Mouse (Mus musculus) MEL (cell line): Measurements from ENCODE around the gene Mtss1l. TPM values are rescaled to one million over a fixed set of nuclear protein-coding genes. Genes with fewer than 3 reads are reported as not detected.
A peak's percentile ranks its signal among the peaks of the same experiment; 100 is the strongest.

Source experiments
- DNase-seq: peaks from one replicate; pipeline ENCODE4 v3.0.0; 2011; ENCODE audit warnings: low read depth, low spot score
- H3K27ac ChIP-seq: 2 replicates; pipeline ENCODE4 v1.5.1; 2012; ENCODE audit warnings: low read depth, mild to moderate bottlenecking, control low read depth, low read length, moderate library complexity; ENCODE audit not compliant: control insufficient read depth
- H3K27me3 ChIP-seq, 2 experiments: fragments of 150-350 bp in 1 of 2; sonication (generic) in 1 of 2; 2 replicates each; pipeline ENCODE4 v1.6.1; 2012; ENCODE audit warnings: low read length in 2 of 2, mild to moderate bottlenecking in 2 of 2, improper control_type of control experiment in 1 of 2, moderate library complexity in 1 of 2; ENCODE audit not compliant: insufficient read depth in 2 of 2, control insufficient read depth in 1 of 2
- H3K36me3 ChIP-seq, 2 experiments: 2 replicates each; pipeline ENCODE4 v1.6.1; 2012 to 2014; ENCODE audit warnings: low read length in 2 of 2, improper control_type of control experiment in 1 of 2, inconsistent platforms in 1 of 2, mild to moderate bottlenecking in 1 of 2; ENCODE audit not compliant: insufficient read depth in 2 of 2, control insufficient read depth in 1 of 2
- H3K4me1 ChIP-seq, 2 experiments: fragments of 150-350 bp in 1 of 2; sonication (generic) in 1 of 2; 2 replicates each; pipeline ENCODE4 v1.6.1; 2012; ENCODE audit warnings: low read length in 2 of 2, improper control_type of control experiment in 1 of 2, mild to moderate bottlenecking in 1 of 2; ENCODE audit not compliant: insufficient read depth in 2 of 2, control insufficient read depth in 1 of 2
- H3K4me3 ChIP-seq, 2 experiments: fragments of 150-350 bp in 1 of 2; sonication (generic) in 1 of 2; 2 replicates each; pipeline ENCODE4 v1.5.1; 2012; ENCODE audit warnings: low read depth in 2 of 2, low read length in 2 of 2, mild to moderate bottlenecking in 2 of 2, moderate library complexity in 2 of 2, control low read depth in 1 of 2, improper control_type of control experiment in 1 of 2; ENCODE audit not compliant: control insufficient read depth in 1 of 2, insufficient read depth in 1 of 2
- H3K79me2 ChIP-seq: 2 replicates; pipeline ENCODE4 v1.6.1; 2012; ENCODE audit warnings: mild to moderate bottlenecking, low read length, moderate library complexity; ENCODE audit not compliant: control insufficient read depth, poor library complexity, insufficient read depth
- H3K9ac ChIP-seq: 2 replicates; pipeline ENCODE4 v1.6.1; 2012; ENCODE audit warnings: low read depth, mild to moderate bottlenecking, control low read depth, low read length, moderate library complexity; ENCODE audit not compliant: control insufficient read depth, poor library complexity, severe bottlenecking
- H3K9me3 ChIP-seq: fragments of 150-350 bp; sonication (generic); replicated peaks from 2 replicates; pipeline ENCODE4 v1.6.1; 2012; ENCODE audit warnings: mild to moderate bottlenecking, low read length, improper control_type of control experiment, moderate library complexity; ENCODE audit not compliant: insufficient read depth
- BHLHE40 ChIP-seq: IDR thresholded peaks from 2 replicates; pipeline ENCODE4 v1.6.1; 2012; ENCODE audit warnings: low read depth, mild to moderate bottlenecking, inconsistent platforms, low read length, improper control_type of control experiment, borderline replicate concordance
- E2F4 ChIP-seq: IDR thresholded peaks from 2 replicates; pipeline ENCODE4 v1.6.1; 2011; ENCODE audit warnings: low read depth, low read length, improper control_type of control experiment, borderline replicate concordance
- ELF1 ChIP-seq: IDR thresholded peaks from 2 replicates; pipeline ENCODE4 v1.6.1; 2014; ENCODE audit warnings: low read depth, mild to moderate bottlenecking, inconsistent platforms, low read length, improper control_type of control experiment, moderate library complexity
- ETS1 ChIP-seq: IDR thresholded peaks from 2 replicates; pipeline ENCODE4 v1.6.1; 2012; ENCODE audit warnings: low read depth, mild to moderate bottlenecking, inconsistent platforms, low read length, improper control_type of control experiment, moderate library complexity
- GABPA ChIP-seq: IDR thresholded peaks from 2 replicates; pipeline ENCODE4 v1.6.1; 2012; ENCODE audit warnings: low read depth, mild to moderate bottlenecking, inconsistent platforms, low read length, improper control_type of control experiment, moderate library complexity
- GATA1 ChIP-seq: IDR thresholded peaks from 2 replicates; pipeline ENCODE4 v1.6.1; 2011; ENCODE audit warnings: low read depth, low read length, improper control_type of control experiment
- KAT2A ChIP-seq: conservative IDR thresholded peaks from 2 replicates; pipeline ENCODE4 v1.6.1; 2012; ENCODE audit warnings: low read depth, low read length, improper control_type of control experiment, inconsistent platforms
- MAFK ChIP-seq: IDR thresholded peaks from 2 replicates; pipeline ENCODE4 v1.6.1; 2011; ENCODE audit warnings: low read depth, mild to moderate bottlenecking, low read length, improper control_type of control experiment, borderline replicate concordance
- MAZ ChIP-seq: IDR thresholded peaks from 2 replicates; pipeline ENCODE4 v1.6.1; 2012; ENCODE audit warnings: low read depth, mild to moderate bottlenecking, inconsistent platforms, low read length, improper control_type of control experiment
- MEF2A ChIP-seq: IDR thresholded peaks from 2 replicates; pipeline ENCODE4 v1.6.1; 2014; ENCODE audit warnings: low read depth, mild to moderate bottlenecking, inconsistent platforms, low read length, improper control_type of control experiment; ENCODE audit not compliant: poor library complexity, insufficient replicate concordance, severe bottlenecking; ENCODE audit errors: extremely low read depth
- MXI1 ChIP-seq: IDR thresholded peaks from 2 replicates; pipeline ENCODE4 v1.6.1; 2011; ENCODE audit warnings: mild to moderate bottlenecking, low read depth, low read length, improper control_type of control experiment
- MYB ChIP-seq: IDR thresholded peaks from 2 replicates; pipeline ENCODE4 v1.6.1; 2011; ENCODE audit warnings: mild to moderate bottlenecking, low read depth, low read length, improper control_type of control experiment
- MYC ChIP-seq: IDR thresholded peaks from 2 replicates; pipeline ENCODE4 v1.6.1; 2011; ENCODE audit warnings: low read depth, mild to moderate bottlenecking, low read length, improper control_type of control experiment, moderate library complexity
- NRF1 ChIP-seq: IDR thresholded peaks from 2 replicates; pipeline ENCODE4 v1.6.1; 2014; ENCODE audit warnings: low read depth, mild to moderate bottlenecking, inconsistent platforms, low read length, improper control_type of control experiment, moderate library complexity; ENCODE audit not compliant: poor library complexity, insufficient read depth, severe bottlenecking
- POLR2AphosphoS2 ChIP-seq: IDR thresholded peaks from 2 replicates; pipeline ENCODE4 v1.6.1; 2011; ENCODE audit warnings: low read length, improper control_type of control experiment
- SIN3A ChIP-seq: IDR thresholded peaks from 2 replicates; pipeline ENCODE4 v1.6.1; 2012; ENCODE audit warnings: low read length, improper control_type of control experiment, inconsistent platforms
- SMC3 ChIP-seq: IDR thresholded peaks from 2 replicates; pipeline ENCODE4 v1.6.1; 2011; ENCODE audit warnings: low read depth, low read length, improper control_type of control experiment
- TAL1 ChIP-seq: IDR thresholded peaks from 2 replicates; pipeline ENCODE4 v1.6.1; 2012; ENCODE audit warnings: mild to moderate bottlenecking, inconsistent platforms, low read length, moderate library complexity, mixed read lengths
- TCF12 ChIP-seq: IDR thresholded peaks from 2 replicates; pipeline ENCODE4 v1.6.1; 2014; ENCODE audit warnings: low read depth, mild to moderate bottlenecking, inconsistent platforms, low read length, improper control_type of control experiment, moderate library complexity
- UBTF ChIP-seq: IDR thresholded peaks from 2 replicates; pipeline ENCODE4 v1.6.1; 2012; ENCODE audit warnings: low read depth, mild to moderate bottlenecking, inconsistent platforms, low read length, improper control_type of control experiment, moderate library complexity, borderline replicate concordance; ENCODE audit not compliant: insufficient read depth
- USF1 ChIP-seq: IDR thresholded peaks from 2 replicates; pipeline ENCODE4 v1.6.1; 2014; ENCODE audit warnings: low read depth, mild to moderate bottlenecking, inconsistent platforms, low read length, improper control_type of control experiment, moderate library complexity
- USF2 ChIP-seq, 2 experiments: IDR thresholded peaks; 2 replicates each; pipeline ENCODE4 v1.6.1; 2011 to 2012; ENCODE audit warnings: improper control_type of control experiment in 2 of 2, low read length in 2 of 2, borderline replicate concordance in 1 of 2, inconsistent platforms in 1 of 2, low read depth in 1 of 2, mild to moderate bottlenecking in 1 of 2; ENCODE audit not compliant: insufficient read depth in 1 of 2
- ZKSCAN1 ChIP-seq: IDR thresholded peaks from 2 replicates; pipeline ENCODE4 v1.6.1; 2012; ENCODE audit warnings: low read depth, mild to moderate bottlenecking, inconsistent platforms, low read length, improper control_type of control experiment, moderate library complexity
- ZNF384 ChIP-seq: IDR thresholded peaks from 2 replicates; pipeline ENCODE4 v1.6.1; 2012; ENCODE audit warnings: low read depth, mild to moderate bottlenecking, inconsistent platforms, low read length, improper control_type of control experiment
- polyA plus RNA-seq, 2 experiments: library from polyadenylated mRNA; stranded (reverse) in 1 of 2; unstranded in 1 of 2; fragments of >175 nt in 1 of 2; fragments of >200 nt in 1 of 2; gene quantifications; 2 replicates each; pipeline versions ENCODE4 v1.2.1 to v1.2.4; 2012; ENCODE audit warnings: low replicate concordance in 2 of 2, low read depth in 1 of 2; ENCODE audit not compliant: insufficient read length in 2 of 2, insufficient read depth in 1 of 2, missing spikeins in 1 of 2
- total RNA-seq: library from RNA; depleted of rRNA; stranded (reverse); fragments of 300-350 nt; gene quantifications from 2 replicates; pipeline ENCODE4 v1.2.3, GENCODE M21; 2012

Gene Mtss1l
- total and polyA plus RNA-seq, 3 experiments, result 1.2 to 4.3 TPM; not detected in 1

DNA sequence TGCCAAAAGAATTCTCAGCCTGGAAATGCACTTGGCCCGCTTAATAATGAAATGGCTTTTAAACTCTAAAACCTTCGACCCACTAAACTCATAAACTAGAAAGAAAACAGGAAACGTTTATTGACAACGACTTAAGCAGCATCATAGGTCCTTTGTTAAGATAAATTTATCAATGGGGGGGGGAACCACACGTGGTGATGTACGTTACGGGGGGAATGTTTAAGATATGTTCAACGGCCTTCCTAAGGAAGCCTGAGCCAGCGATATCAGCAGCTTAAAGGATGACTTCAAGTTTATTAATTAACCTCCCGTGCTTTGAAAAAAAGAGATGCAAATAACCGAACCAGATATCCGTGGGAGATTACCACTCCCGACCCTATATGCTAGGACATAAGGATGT lies 29.0 kb downstream of the Mtss1l start (continued):
- TF ChIP-seq BHLHE40, result no peak
- TF ChIP-seq ZNF384, result 0 out of 2 replicates have a peak, but pooled peaks have one; percentile 31
- TF ChIP-seq KAT2A, result no peak
- TF ChIP-seq ETS1, result peak; percentile 25; the same call in 1 of the 2 replicates
- TF ChIP-seq MEF2A, result no peak
- TF ChIP-seq ZKSCAN1, result no peak
- peak; percentile 84 for TF ChIP-seq MYB
- peak; percentile 67 for TF ChIP-seq MXI1
- no peak for TF ChIP-seq NRF1
- TF ChIP-seq MAZ, result no peak
- no peak for TF ChIP-seq TAL1
- TF ChIP-seq ELF1, result no peak
- TF ChIP-seq USF2 (IDR thresholded peaks at IDR 0.05; ENCODE audit: borderline replicate concordance in 1 of 2, insufficient read depth in 1 of 2, low read depth in 1 of 2, low read length in 2 of 2), result no peak

DNA sequence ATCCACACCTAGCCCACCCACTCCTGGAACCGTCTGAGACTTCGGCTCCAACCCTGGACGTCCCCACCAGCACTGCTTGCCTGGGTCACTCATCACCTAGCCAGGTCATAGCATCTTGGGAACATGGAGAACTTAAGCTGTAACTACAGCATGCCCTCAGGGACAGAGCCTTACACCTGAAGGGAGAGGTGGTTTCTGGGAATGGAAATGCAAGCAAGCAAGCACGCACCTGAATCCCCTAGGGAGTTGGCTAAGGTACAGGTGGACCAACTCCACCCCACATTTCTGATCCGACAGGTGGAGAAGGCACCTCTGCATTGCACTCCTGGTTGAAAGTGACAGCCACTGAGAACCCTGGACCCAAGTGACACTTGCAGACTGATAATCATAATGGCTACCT lies 30.2 kb downstream of the Mtss1l start:
- H3K27ac ChIP-seq, result no peak overlapping the region
- no peaks in the 10 kb centered on the region for H3K27me3 ChIP-seq
- TF ChIP-seq BHLHE40 (no peak), TCF12 (no peak), SMC3 (no peak), UBTF (no peak), GABPA (no peak), E2F4 (no peak), MXI1 (no peak), ELF1 (no peak), POLR2AphosphoS2 (no peak), ETS1 (no peak), SIN3A (no peak), MYC (no peak), USF1 (no peak), NRF1 (no peak), MAFK (no peak), GATA1 (no peak)
- TF ChIP-seq, all 39 proteins: peak for 0
- H3K9me3 ChIP-seq, result no peaks in the 10 kb centered on the region
- no peaks in the 10 kb centered on the region; the same call in 1 of the 2 replicates for H3K79me2 ChIP-seq
- H3K9ac ChIP-seq, result no peak overlapping the region
- H3K4me1 ChIP-seq, result peaks cover 0 to 28% of the 10 kb centered on the region in 2 experiments
- DNase-seq, result no peak
- H3K36me3 ChIP-seq, result peaks cover 0 to 7% of the 10 kb centered on the region in 2 experiments; a peak in 2 of 4 replicates
- H3K4me3 ChIP-seq, result no peak overlapping the region
